Mouse (Mus musculus): ENCODE results near the gene Ptcd2.

The Ptcd2 gene

GRCm38 (mm10) chr13:99304365-99304764 is 40.1 kb downstream of the Ptcd2 start:
- no peak for DNase-seq (ENCODE audit: low spot score)

- no peak for DNase-seq (ENCODE audit: low spot score)
Measured at GRCm38 (mm10) chr13:99303846-99304245, 40.7 kb downstream of the Ptcd2 start.

- DNase-seq (ENCODE audit: low spot score), result no peak
Measured at GRCm38 (mm10) chr13:99299921-99300320, 44.6 kb downstream of the Ptcd2 start.

GRCm38 (mm10) chr13:99294176-99294575 is 50.3 kb downstream of the Ptcd2 start:
- DNase-seq (ENCODE audit: low spot score), result no peak

GRCm38 (mm10) chr13:99290766-99291165 is 53.7 kb downstream of the Ptcd2 start:
- no peak for DNase-seq (ENCODE audit: low spot score)

GRCm38 (mm10) chr13:99287786-99288185 is 56.7 kb downstream of the Ptcd2 start:
- no peak for DNase-seq (ENCODE audit: low spot score)

GRCm38 (mm10) chr13:99287207-99287606 is 57.3 kb downstream of the Ptcd2 start:
- no peak for DNase-seq (ENCODE audit: low spot score)

- DNase-seq (ENCODE audit: low spot score), result no peak
Measured at GRCm38 (mm10) chr13:99285241-99285640, 59.3 kb downstream of the Ptcd2 start.

GRCm38 (mm10) chr13:99284400-99285160 is 59.9 kb downstream of the Ptcd2 start:
- DNase-seq (ENCODE audit: low spot score), result no peak

- DNase-seq (ENCODE audit: low spot score), result no peak
Measured at GRCm38 (mm10) chr13:99283916-99284315, 60.6 kb downstream of the Ptcd2 start.

GRCm38 (mm10) chr13:99282961-99283360 is 61.5 kb downstream of the Ptcd2 start:
- no peak for DNase-seq (ENCODE audit: low spot score)

- no peak for DNase-seq (ENCODE audit: low spot score)
Measured at GRCm38 (mm10) chr13:99279351-99279750, 65.2 kb downstream of the Ptcd2 start.

- DNase-seq (ENCODE audit: low spot score), result no peak
Measured at GRCm38 (mm10) chr13:99278511-99278910, 66.0 kb downstream of the Ptcd2 start.

GRCm38 (mm10) chr13:99277521-99277920 is 67.0 kb downstream of the Ptcd2 start:
- no peak for DNase-seq (ENCODE audit: low spot score)

GRCm38 (mm10) chr13:99272046-99272445 is 72.5 kb downstream of the Ptcd2 start:
- DNase-seq (ENCODE audit: low spot score), result no peak

Data from embryo, embryonic 10 days (tissue).